Mouse (Mus musculus): ENCODE results near the gene AB124611. TPM values are rescaled to one million over a fixed set of nuclear protein-coding genes. Genes with fewer than 3 reads are reported as not detected.

Gene AB124611
- polyA plus RNA-seq, 1 experiment: 110 TPM

DNA sequence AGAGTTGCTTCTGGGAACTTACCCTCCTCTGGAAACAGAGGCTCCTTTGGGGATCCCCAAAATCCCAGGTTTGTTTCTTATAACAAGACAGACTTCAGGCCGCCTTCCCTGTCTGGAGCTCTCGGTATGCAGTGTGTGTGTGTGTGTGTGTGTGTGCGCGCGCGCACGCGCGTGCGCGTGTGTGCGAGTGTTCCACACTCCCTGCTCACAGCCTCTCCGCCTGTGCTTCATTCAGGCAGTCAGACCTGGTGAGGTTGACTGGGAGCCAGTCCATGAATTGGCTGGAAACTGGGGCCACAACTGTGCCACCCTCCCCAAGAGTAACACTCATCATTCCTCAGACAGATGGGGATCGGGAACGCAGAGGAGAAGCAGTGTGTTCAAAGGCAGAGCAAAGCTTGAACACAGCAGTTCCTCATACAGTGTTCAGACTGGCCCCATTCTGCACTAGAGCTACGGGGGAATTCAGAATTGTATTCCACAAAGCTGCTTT lies 28.9 kb upstream of the AB124611 start:
- H3K4me3 ChIP-seq (replicated peaks; ENCODE audit: control insufficient read depth, low read depth, low read length): no peak overlapping the region
- TF ChIP-seq CTCF (IDR thresholded peaks at IDR 0.05; ENCODE audit: control insufficient read depth, insufficient read depth, low read length) (no peak), POLR2A (IDR thresholded peaks at IDR 0.05; ENCODE audit: borderline replicate concordance, control insufficient read depth, low read depth, low read length) (no peak)
- no peaks in the 10 kb centered on the region for H3K4me1 ChIP-seq (ENCODE audit: control insufficient read depth, insufficient read depth, low read length)
- no peak overlapping the region for H3K27ac ChIP-seq (ENCODE audit: control insufficient read depth, insufficient read depth, low read depth, low read length, poor library complexity)
- 97% methylated on average over 16 of the region's 16 CpGs for WGBS

DNA sequence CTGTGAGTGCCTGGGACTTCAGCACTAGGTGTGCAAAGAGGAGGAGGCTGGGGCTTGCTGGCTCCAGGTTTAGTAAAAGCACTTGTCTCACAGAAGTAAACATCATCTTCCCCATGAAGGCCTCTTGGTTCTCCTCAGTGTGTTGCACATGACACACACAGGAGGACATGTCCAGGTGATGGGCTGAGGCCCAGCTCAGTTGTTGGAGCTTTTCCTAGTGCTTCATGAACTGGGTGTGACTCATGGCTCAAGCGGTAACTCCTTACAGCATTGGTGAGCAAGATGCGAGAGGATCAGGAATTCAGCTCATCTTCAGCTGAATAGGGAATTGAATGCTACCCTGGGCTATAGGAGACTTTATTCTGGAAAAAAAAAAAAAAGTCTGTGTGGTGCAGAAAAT lies 28.3 kb upstream of the AB124611 start:
- Histone ChIP-seq H3K4me1 (ENCODE audit: control insufficient read depth, insufficient read depth, low read length) (no peaks in the 10 kb centered on the region), H3K27ac (ENCODE audit: control insufficient read depth, insufficient read depth, low read depth, low read length, poor library complexity) (no peak overlapping the region), H3K4me3 (replicated peaks; ENCODE audit: control insufficient read depth, low read depth, low read length) (no peak overlapping the region)
- WGBS: 93% methylated on average over 2 of the region's 2 CpGs
- TF ChIP-seq POLR2A (IDR thresholded peaks at IDR 0.05; ENCODE audit: borderline replicate concordance, control insufficient read depth, low read depth, low read length) (no peak), CTCF (IDR thresholded peaks at IDR 0.05; ENCODE audit: control insufficient read depth, insufficient read depth, low read length) (no peak)

DNA sequence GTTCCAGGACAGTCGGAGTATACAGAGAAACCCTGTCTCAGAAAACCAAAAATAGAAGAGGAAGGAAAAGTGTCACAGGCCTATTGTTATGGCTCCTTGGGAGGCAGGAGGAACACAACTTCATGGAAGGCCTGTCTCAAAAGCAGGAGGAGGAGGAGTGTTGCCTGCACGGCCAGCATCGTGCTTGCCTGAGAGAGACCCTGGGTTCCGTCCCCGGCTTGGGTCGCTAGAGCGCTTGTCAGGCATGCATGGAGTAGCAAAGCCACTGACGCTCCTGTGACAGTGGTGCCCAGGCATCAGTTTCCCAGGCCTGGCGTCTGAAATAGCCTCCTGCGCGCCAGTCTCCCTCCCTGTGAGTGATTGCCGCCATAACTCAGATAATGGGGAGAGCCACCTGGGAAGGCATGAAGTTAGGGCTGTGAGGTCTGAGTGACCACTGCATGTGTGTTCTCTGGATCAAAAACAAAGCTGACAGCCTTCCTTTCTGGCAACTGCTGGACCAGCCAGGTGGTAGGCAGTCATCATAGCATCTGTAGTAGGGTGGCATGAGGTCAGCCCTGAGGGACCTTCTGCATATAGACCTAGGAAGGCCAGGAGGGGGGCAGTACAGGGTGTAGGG lies 27.6 kb upstream of the AB124611 start:
- WGBS: 94% methylated on average over 12 of the region's 12 CpGs
- no peak overlapping the region for H3K4me3 ChIP-seq (replicated peaks; ENCODE audit: control insufficient read depth, low read depth, low read length)
- H3K27ac ChIP-seq (ENCODE audit: control insufficient read depth, insufficient read depth, low read depth, low read length, poor library complexity): no peak overlapping the region
- TF ChIP-seq CTCF (IDR thresholded peaks at IDR 0.05; ENCODE audit: control insufficient read depth, insufficient read depth, low read length) (no peak), POLR2A (IDR thresholded peaks at IDR 0.05; ENCODE audit: borderline replicate concordance, control insufficient read depth, low read depth, low read length) (no peak)
- H3K4me1 ChIP-seq (ENCODE audit: control insufficient read depth, insufficient read depth, low read length): no peaks in the 10 kb centered on the region

DNA sequence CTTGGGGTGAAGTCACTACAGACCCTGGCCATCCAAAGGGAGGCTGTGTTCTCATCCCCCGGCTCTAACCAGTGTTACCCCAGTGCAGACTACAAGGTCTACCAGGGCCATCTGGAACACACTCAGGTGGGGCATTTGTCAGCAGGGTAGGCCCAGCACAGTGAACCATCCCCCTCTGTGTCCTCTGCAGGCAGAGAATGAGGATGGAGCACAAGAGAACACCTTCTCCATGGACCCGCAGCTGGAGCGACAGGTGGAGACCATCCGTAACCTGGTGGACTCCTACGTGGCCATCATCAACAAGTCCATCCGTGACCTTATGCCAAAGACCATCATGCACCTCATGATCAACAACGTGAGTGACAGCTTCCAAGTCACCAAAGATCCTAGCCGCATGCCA lies 22.6 kb upstream of the AB124611 start:
- Histone ChIP-seq H3K27ac (ENCODE audit: control insufficient read depth, insufficient read depth, low read depth, low read length, poor library complexity) (no peak overlapping the region), H3K4me3 (replicated peaks; ENCODE audit: control insufficient read depth, low read depth, low read length) (no peak overlapping the region), H3K4me1 (ENCODE audit: control insufficient read depth, insufficient read depth, low read length) (no peaks in the 10 kb centered on the region)
- WGBS: 92% methylated on average over 8 of the region's 8 CpGs
- TF ChIP-seq POLR2A (IDR thresholded peaks at IDR 0.05; ENCODE audit: borderline replicate concordance, control insufficient read depth, low read depth, low read length) (no peak), CTCF (IDR thresholded peaks at IDR 0.05; ENCODE audit: control insufficient read depth, insufficient read depth, low read length) (no peak)

DNA sequence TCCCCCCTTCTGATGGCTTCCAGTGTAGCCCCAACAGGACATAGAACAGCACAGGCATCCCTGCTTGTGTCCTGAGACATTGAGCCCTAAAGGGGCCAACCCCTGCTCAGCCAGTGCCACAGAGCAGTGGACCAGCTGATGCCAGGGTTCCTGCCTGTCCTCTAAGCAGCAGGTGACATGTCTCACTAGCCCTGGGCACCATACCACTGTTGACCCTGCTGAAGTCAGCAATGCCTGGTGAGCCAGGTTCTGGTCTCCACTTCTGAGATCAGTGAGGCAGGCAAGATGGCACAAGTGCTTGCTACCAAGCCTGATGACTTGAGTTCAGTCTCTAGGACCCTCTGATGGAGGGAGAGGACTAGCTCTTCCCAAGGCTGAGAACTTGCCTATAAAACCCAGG lies 20.2 kb upstream of the AB124611 start:
- H3K4me1 ChIP-seq (ENCODE audit: control insufficient read depth, insufficient read depth, low read length): peaks cover 4% of the 10 kb centered on the region; the same call in 1 of the 2 replicates
- no peak overlapping the region for H3K4me3 ChIP-seq (replicated peaks; ENCODE audit: control insufficient read depth, low read depth, low read length)
- TF ChIP-seq POLR2A (IDR thresholded peaks at IDR 0.05; ENCODE audit: borderline replicate concordance, control insufficient read depth, low read depth, low read length): no peak
- TF ChIP-seq CTCF (IDR thresholded peaks at IDR 0.05; ENCODE audit: control insufficient read depth, insufficient read depth, low read length): no peak
- H3K27ac ChIP-seq (ENCODE audit: control insufficient read depth, insufficient read depth, low read depth, low read length, poor library complexity): no peak overlapping the region

DNA sequence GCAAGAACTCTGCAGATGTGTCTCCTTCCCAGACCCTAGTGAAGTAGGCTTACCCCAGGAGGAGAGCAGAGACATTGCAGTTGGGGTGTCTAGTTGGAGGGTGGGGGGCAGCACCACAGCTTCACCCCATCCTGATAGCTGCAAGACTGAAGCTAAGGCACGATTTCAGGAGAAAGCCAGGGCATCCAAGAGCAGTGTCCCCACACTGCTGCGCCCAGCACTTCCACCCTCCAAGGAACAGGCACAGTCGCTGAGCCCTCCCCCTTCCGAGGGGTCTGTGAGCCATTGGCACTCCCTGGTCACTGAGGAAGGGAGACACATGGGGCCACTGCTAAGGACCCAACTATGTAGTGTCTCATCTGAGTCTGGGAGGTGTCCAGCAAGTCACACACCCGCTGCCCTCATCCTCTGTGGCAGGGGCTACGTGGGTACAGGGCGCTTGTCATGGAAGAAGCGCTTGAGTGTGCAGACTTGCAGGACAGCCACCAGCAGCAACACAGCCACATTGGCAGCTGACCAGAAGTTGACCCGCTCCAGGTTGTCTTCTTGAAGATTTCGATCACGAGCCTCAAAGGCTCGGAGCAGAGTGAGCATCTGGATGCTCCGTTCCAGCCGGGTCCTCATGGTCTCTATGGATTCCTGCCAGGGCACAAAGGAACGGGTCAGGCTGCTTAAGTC lies 18.1 kb upstream of the AB124611 start:
- Histone ChIP-seq H3K4me1 (ENCODE audit: control insufficient read depth, insufficient read depth, low read length) (peaks cover 4% of the 10 kb centered on the region), H3K4me3 (replicated peaks; ENCODE audit: control insufficient read depth, low read depth, low read length) (no peak overlapping the region), H3K27ac (ENCODE audit: control insufficient read depth, insufficient read depth, low read depth, low read length, poor library complexity) (no peak overlapping the region)
- TF ChIP-seq POLR2A (IDR thresholded peaks at IDR 0.05; ENCODE audit: borderline replicate concordance, control insufficient read depth, low read depth, low read length) (no peak), CTCF (IDR thresholded peaks at IDR 0.05; ENCODE audit: control insufficient read depth, insufficient read depth, low read length) (no peak)
- 90% methylated on average over 15 of the region's 15 CpGs for WGBS

DNA sequence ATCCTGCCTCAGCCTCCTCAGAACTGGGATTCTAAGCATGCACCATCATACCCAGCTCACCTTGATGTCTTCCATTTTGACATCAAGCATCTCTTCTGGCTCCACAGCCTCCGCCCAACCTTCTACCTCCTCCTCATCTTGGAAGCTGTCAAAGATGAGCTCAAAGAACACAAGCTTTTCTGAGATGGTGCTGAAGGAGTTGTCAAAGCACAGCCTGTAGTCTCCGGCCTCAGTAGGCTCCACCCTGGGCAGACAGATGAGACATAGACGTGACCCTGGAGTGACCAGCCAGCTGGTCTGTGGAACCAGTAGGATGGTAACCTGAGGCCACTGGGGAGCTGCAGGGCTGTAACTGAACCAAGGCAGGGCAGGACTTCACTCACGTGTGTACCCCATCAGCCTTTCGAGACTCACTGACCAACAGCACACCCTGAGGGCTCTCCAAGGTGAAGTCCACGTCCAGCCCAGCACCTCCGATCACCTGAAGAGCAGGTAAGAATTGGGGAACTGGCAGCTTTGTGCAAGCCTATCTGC lies 17.0 kb upstream of the AB124611 start:
- peak overlapping the region; percentile 9 for H3K4me3 ChIP-seq (replicated peaks; ENCODE audit: control insufficient read depth, low read depth, low read length)
- H3K27ac ChIP-seq (ENCODE audit: control insufficient read depth, insufficient read depth, low read depth, low read length, poor library complexity): no peak overlapping the region
- 72% methylated on average over 7 of the region's 7 CpGs for WGBS
- peaks cover 4% of the 10 kb centered on the region for H3K4me1 ChIP-seq (ENCODE audit: control insufficient read depth, insufficient read depth, low read length)
- TF ChIP-seq CTCF (IDR thresholded peaks at IDR 0.05; ENCODE audit: control insufficient read depth, insufficient read depth, low read length) (no peak), POLR2A (IDR thresholded peaks at IDR 0.05; ENCODE audit: borderline replicate concordance, control insufficient read depth, low read depth, low read length) (no peak)
